Mouse (Mus musculus) kidney, postnatal 36 days (tissue): Measurements from ENCODE around the gene Cbx7.

Source experiments
- DNase-seq, 2 experiments: peaks; one replicate each; pipeline ENCODE4 v3.0.0; 2021 to 2022; ENCODE audit warnings: mixed read lengths in 2 of 2

Gene Cbx7

DNA sequence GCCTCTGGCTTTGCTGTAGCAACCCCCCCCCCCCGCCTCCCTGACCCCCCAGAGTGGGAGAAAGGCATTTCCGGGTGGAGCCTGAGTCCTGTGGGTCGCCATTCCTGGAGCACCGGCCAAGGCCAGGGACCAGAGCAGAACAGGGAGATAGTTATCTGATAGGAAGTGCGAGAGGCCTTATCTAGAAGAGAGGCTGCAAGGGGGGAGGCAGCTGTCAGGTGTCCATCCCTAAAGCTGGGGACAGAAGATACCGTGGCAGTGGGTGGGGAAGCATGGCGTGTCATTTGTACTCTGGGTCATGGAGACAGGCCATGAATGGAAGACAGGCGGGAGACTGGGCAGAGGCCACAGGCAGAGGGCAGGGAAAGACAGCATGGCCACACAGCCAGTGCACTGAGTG is 29.8 kb upstream of the Cbx7 start:
- peak; percentile 62 to 79 for DNase-seq

DNA sequence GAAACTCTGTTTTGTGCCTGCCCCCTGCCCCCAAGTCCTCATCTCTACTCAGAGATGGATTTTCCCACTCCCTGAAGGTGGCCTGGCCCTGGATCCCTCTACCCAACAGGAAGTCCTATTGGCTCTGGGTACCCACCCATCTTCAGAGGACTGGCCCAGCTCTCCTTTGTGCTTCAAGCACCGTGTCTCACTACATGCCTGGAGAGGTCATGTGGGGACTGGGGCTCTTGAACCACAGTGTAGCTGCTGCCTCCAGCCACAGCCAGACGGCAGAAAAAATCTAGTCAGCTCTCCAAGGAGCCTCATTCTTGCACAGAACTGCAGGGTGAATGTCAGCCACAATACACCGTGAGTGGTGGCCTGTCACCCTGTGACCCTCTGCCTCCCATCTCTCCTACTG is 27.1 kb upstream of the Cbx7 start:
- no peak for DNase-seq

DNA sequence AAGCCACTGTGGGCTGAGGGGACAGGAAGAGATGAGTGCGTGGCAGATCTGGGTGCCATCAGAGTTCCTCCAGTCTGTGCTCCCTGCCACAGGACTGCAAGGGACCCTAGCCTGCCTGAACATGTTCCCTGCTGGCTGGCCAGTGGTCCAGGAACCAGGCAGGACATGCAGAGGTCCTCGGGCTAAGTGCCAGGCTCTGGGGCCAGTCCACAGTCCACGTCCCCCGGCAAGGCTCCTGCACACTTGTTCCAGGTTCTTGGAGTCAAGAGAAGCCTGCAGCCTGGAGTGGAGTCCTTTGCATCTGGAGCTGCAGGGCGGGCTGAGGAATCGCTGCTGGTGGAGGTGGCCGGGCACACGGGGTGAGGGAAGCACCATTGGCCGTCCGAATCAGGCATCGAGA is 25.9 kb upstream of the Cbx7 start:
- DNase-seq, result peak; percentile 80 to 86

DNA sequence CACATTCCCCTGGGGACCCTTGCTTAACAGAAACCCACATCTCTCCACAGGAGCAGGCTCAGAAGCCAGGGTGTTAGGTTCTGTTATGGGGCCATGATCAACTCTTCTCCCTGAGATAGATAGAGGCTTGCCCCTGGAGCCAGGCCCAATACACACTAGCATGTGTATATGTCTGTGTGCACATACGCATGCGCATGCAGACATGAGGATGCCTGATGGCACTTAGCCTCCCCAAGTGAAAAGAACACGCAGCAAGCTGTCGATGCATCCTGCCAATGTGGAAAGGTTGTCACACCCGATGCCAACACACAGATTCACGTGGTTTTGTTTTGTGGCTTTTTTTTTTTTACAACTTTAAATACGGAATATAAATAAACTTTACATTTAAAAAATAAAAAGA is 24.6 kb upstream of the Cbx7 start:
- no peak for DNase-seq

DNA sequence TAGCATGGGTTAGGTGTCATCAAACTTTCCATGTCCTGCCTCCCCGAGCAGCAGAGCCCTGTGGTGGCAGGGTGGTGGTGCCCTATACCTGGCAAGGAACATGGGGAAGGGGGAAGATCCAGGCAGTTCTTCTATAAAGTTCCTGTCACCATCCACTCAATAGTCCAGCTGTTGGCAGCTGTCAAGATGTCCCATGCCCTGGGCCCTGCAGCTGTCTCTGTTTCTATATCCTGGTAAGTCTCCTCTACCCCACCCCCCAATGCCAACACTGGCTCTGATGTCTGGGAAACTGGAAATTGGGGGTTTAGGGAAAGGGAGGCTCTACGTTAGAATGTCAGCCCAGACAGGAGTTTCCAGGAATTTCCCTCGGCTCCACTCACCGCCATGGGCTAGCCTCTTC is 23.6 kb upstream of the Cbx7 start:
- DNase-seq, result no peak

DNA sequence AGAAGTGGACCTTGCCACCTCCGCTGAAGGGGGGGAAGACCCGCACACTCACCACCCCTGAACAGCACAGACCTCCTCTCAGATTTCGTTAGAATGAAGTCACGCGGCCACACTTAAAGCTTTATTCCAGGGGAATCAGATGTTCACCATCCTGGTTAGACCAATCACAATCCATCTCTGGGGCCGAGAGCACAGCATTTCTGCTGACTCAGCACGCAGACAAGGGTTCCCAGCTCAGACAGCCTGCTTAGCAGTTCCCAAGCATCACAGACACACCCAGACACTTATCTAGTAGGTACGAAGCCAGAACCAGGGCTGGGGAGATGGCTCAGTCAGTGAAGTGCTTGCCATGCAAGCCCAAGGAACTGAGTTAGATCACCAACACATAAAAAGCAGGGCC is 15.3 kb upstream of the Cbx7 start:
- DNase-seq, result no peak

DNA sequence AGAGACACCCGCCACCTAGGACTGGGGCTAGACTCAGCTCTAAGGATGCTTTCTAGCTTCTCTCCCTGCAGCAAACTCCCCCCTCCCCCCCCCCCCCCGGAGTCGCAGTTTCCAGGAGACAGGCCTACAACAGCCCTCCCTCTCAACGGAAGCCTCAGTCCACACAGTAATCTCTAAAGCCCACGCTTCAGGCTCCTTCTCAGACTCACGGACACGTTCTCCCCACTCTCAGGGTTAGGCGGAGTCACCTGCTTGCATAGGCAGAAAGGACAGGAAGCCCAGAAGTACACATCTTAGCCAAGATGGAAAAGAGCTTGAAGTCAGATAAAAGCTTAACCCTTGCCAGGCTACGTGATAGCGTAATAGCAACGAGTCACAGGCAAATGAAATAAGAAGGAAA is 14.6 kb upstream of the Cbx7 start:
- DNase-seq, result no peak

DNA sequence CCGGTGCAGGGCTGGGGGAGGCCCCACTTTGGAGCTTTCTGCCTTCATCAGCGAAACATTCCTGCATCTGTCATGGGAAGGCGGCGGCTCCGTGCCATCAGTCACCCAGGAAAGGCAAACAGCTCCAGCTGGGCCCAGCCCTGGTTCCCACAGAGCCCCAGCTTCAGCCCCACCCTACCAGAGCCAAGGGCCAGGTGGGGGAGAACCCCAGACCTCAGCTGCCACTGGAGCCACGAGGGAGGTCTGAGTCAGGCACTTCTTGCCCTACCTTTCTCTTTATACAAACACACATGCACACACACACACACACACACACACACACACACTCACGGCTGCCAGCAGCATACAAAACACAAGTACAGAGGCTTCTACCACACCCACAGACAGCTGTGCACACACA is 13.2 kb upstream of the Cbx7 start:
- DNase-seq, result no peak

DNA sequence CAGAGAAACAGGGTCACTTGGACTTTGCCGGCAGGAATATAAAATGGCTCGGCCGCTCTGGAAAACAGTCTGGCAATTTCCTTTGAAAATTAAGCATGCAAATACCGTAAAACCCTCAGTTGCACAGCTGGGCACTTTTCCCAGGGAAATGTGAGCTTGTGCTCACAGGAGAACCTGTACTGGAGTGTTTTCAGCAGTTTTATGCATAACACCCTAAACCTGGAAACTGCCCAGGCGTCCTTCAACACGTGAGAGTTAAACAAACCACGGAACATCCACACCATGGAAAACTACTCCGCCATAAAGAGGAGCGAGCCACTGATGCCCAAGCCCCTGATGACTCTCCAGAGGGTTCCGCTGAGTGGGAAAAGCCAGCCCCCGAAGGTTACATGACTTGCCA is 9.8 kb upstream of the Cbx7 start:
- peak; percentile 26 to 38 for DNase-seq

DNA sequence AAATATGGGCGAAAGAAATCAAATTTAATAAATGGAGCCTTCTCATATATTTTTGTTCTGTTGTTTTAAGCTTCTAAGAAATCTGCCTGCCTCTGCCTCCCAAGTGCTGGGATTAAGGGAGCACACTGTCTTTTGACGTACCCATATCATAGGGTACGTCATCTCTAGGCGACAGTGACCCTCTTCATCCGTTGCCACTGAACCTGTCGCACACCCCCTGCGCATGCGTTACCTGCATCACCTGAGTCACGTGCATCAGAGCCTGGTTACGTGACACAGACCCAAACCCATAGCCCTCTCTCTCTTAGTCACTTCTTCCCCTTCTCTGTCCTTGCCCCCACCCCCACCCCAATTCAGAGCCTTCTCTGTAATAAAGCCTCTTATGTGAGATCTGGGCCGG is 1.3 kb upstream of the Cbx7 start:
- DNase-seq, result no peak

DNA sequence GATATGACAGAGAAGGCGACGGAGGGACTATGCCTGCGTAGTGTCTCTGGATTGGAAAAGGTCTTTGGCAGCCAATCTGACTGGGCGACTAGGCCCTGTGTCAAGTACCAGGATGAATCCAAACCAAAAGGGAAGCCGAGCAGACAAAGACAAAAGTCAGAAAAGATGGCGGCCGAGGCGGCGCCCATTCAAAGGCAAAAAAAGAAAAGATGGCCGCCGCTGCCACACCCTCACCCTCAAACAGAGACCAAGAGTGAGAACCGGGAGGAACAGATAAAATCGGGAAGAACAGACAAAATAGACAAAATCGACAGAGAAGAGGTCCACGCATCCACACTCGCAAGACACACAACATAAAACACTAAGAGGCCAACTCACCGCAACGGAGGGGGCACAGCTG is 428 bp downstream of the Cbx7 start:
- DNase-seq, result no peak

DNA sequence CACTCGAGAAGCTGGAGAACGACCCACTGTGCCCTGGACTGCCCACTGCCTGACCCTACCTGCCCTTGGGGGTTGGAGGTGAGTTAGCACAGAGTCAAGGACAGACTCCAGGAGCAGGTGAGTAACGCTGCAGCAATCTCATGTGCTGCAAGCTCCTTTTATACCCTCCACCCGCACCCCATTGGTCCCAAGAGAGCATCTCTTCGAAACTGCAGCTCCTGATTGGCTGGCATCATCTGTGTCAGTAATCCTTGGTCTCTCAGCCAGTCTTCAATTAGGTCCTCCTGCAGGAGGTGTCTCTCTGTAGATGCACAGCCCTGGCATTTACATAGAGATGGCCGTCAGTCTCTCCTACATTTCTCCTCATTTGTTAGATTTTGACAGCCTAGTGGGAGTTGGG is 3.6 kb downstream of the Cbx7 start:
- DNase-seq, result no peak

DNA sequence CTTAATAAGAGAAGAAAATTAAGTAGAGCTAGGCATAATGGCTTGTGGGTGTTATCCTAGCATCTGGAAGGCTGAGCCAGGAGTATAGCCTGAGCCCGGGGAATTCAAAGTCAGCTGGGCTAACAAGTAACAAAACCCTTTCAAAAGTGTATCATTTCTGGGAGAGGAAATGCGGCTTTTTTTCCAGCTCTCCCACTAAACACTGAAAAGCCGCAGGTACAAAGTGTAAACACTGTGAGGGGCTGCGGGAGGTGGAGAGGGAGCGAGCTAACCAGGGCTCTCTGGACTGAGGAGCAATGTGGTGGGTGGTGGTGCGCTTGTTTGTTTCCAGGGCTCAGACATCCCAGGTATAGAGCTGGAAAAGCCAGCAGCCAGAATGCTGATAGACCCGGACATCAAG is 6.5 kb downstream of the Cbx7 start:
- no peak for DNase-seq

DNA sequence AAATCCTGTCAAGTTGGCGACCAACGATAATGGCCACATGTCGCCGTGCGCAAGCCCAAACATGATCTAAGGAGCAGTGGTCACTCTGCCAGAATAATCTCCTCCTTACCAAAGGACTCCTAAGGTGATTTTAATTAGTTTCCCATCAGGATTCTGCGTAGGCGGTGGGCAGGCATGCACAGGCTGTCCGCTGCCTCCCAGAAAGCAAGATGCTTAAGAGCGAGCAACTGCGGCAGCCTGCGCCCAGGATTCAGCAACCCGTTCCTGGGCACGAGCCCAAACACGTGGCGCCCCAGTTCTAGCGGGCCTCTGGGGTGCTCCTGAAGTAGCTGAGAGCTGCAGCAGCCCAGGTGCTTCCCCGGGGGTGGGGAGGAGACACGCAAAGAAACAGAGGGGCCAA is 8.3 kb downstream of the Cbx7 start:
- no peak for DNase-seq

DNA sequence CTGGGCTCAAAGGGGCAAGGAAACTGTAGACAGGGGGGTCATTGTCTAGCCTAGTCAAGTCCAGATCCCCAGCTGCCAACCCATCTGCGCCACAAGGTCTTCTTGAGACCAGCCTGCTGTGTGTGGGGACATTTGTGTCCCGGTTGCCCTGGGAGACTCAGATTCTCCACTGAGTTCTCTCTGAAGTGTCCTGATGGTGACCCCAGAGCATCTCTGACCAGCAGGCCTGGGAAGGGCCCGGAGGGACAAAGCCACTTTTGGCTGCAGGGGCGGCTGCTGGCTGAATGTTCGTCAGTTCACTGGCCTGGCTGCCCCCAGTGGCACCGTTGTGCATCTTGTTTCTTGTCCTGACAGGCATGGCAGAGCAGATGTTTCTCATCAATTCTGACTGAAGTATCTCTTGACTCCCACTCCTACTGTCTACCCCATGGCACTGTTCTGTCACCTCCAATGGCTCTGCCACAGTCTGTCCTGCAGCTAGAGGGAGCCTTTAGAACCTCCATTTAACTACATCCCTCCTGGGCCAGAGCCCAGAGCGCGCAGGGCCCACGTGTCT is 9.5 kb downstream of the Cbx7 start:
- DNase-seq, result peak in 1 of 2 experiments; percentile 41

DNA sequence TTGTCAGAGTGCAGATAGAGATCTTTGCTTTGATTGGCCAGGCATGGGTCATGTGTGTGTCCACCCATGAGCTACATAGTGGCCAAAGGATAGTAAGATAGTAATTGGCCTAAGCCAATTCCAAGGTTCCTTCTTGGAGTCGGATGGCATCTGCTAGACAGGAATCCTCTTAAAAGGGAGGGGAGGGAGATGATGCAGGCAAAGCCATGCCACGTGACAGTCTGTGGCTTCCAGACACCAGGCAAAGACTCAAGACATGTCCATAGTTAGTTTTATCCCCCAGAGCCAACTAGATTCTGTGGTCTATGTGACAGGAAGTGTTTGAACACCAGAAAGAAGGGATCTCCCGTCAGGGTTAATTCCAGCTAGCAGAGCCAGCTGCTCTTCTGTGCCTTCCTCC is 12.5 kb downstream of the Cbx7 start:
- DNase-seq, result no peak

DNA sequence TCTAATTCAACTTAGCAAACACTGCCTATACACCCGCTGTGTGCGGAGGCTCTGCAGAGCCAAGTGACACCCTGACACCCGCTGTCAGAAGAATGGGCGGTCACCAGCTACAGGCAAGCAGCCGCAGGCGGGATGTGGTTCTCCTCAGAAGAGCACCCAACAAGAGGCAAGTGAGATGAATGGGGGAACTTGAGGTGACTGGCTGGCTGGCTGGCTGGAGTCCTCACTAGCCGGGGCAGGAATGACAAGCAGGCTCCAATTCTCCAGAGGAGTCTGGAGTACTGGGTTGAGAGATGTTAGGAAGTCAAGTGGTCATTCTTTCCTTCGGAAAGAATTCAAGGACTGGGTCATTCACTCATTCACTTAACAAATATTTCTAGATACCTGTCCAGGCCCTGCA is 14.4 kb downstream of the Cbx7 start:
- DNase-seq, result no peak

DNA sequence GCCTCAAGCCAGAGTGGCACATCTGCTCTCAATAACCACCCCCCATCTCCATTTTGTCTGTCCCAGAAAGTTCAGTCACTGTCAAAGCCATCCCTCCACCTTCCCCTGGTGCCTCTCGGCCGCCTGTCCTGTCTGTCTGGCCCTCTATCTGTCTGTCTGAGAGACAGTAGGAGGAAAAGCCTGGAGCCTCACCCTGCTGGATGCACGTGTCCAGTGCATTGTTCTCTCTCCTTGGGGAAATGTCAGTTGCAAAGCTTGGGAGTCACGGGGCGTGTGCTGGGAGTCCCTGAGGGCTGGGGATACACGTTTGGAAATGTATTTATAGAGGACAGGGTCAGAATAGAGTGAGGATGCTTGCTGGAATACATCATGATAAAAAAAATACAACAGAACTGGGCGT is 17.4 kb downstream of the Cbx7 start:
- peak; percentile 57 to 64 for DNase-seq

DNA sequence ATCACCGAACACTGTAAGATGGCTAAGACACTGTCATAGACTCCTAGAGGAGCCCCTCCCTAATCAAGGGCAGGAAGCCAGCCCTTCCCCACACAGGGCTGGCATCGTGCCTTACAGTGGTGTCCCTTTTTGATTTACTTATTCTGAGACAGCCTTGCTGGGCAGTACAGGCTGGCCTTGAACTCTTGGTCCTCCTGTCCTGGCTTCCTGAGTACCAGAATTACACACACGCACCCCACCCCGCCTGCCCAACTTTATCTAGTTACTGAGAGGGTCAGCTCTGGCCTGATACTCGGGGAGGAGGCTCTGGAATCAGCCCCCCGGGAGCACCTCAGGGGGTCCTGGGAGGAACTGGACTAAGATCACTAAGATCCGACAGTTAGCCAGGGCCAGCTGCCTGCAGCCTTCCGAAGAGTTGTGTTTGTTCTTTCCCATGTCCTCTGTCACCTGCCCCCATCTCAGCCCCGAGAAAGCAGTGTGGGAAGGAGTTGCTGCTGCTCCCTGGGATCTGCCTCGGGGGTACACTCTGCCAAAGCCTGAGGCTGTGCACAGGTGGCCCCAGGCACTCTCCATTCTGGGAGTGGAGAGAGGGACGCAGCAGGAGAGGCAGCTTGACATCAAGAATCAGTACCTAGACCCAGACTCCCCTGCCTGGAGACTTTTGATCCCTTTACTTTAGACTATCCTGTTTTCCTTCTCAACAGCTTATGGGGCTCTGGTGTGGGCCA is 18.3 kb downstream of the Cbx7 start:
- peak; percentile 81 to 83 for DNase-seq

DNA sequence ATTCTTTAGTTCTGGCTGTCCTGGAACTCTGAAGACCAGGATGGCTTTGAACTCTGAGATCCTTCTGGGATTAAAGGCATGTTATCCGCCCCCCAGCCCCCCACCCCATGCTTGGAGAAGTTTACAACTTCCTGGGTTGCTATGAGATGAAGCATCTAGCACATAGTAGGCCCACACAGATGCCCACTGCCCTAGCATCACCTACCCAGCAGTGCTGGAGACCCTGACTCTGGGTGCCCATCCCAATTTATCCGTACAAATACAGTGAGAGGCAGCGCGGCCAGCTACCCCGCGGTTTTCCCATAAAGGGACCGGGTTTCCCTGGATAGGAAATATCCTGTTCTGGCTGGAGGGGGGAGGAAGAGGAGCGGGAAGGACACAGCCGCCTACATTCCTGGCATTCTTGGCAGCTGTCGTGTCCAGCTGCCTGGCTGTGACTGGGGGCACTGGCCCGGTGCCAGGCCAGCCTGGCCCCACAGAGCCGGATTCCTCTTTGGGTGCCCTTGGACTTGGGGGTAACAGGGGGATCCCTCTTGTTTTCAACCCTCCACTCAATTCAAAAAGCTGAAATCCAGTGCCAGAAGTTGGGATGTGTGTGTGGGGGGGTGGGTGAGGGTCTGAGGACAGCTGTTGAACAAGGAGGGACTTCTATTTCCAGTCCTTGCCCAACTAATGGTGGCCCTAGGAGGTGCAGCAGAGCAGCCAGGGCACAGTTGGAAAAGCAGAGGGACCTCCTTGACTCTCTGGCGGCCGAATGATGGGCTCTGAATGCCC is 19.0 kb downstream of the Cbx7 start:
- DNase-seq, result peak; percentile 82 to 83

DNA sequence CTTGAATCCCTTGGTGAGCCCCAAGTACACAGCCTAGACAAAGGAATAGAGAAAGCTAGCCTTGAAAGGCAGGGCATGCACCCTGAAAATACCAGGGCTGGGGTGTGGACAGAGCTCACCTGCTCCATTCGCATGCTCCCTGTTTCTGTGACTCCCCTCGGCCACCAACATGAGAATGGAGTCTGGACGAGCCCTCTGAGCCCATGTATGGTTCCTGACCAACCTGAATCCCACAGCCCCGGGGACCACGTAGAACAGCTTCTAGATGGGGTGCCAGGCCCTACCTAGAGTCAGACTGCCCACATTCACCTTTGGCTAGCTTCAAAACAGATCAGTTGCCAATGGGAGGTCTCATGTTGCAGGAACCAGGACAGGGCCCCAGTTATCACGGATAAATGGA is 19.7 kb downstream of the Cbx7 start:
- no peak for DNase-seq

DNA sequence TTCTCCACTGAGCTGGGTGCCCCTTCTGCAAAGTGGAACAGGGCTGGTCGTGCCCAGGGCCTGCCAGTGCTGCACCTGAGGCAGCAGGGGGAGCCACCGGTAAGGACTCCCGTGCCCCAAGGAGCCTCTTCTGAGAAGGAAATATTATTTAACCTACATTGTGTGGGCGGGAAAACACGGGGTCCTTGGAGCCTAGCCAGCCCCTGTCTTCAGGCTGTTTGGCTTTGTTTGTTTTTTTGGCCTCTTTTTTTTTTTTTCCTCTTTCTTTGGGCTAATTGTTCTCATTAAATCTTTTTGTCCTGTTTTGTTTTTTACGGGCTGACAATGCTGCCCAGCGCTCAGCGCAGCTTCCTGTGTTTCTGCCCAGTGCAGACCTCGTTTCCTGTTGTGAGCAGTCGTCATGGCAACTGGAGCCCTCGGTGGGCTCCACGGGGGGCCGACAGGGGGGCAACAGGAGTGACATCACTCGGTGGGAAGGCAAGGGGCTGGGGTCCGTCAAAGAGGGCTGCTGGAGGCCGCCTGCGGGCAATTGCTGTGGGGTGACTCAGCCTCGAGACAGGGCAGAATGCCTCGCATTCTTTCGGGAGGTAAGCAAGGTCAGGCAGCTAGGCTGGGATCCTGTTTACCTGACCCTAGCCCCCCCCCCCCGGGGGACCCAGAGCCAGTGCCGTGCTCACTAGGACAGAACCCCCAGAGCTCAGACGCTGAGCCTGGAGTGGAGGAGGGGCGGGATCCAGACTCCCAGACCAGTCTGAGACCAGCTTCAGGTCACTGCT is 20.5 kb downstream of the Cbx7 start:
- peak; percentile 79 to 85 for DNase-seq

DNA sequence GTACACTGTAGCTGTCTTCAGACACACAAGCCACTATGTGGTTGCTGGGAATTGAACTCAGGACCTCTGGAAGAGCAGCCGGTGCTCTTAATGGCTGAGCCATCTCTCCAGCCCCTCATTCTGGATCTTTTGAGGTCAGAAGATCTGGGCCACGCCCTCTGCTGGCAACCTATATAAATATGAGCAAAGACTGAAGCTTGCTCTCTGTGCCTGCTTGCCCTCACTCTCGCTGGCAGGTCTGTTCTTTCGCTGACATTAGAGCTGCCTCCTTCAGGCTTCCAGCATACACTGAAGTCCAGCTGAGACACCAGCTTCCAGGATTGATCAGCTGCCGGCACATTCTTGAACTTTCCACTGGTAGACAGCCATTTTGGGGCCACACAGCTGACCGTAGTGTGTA is 23.2 kb downstream of the Cbx7 start:
- DNase-seq, result peak in 1 of 2 experiments; percentile 41

DNA sequence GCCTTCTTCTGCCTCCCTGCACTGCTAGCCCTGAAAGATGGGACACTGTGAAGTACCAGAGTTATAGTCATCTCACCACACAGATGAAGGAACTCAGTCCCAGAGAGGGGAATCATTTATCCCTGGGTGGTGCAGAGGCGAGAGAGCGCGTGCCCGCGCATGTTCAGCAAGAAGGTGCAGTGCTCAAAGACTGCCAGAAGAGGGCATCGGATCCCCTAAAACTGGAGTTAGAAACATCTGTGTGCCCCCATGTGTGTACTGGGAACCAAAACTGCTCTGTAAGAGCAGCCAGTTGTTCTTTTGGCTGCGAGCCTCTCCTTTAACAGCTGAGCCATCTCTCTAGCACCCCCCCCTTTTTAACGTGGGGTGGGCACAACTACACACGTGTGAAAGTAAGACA is 24.1 kb downstream of the Cbx7 start:
- DNase-seq, result peak in 1 of 2 experiments; percentile 65
